ENCODE assay signal across 10 mouse cellular contexts in genomic region chr10:109136763-109137732, GRCm38 (mm10).
DNase-seq lines count a peak whose midpoint lies in the region; ATAC-seq and TF ChIP-seq lines count a peak whose summit lies in the region.
"Had no signal": no experiment of that assay in that cellular context is flagged by ENCODE, and none has a peak within 500 bp of the region (broad histone marks: within the 10 kb centered on the region; RNA-seq: fewer than 3 reads in every experiment).

No protein-coding gene starts in this region.

- peak overlapping the region; percentile 27; the same call in 1 of the 2 replicates for H3K4me2 ChIP-seq in hindbrain, postnatal 0 days (ENCODE audit: low read depth, low read length)
- peak overlapping the region; percentile 60 for H3K4me2 ChIP-seq in heart, embryonic 13.5 days
- H3K4me2 ChIP-seq in forebrain, embryonic 14.5 days (ENCODE audit: low read length) = no peak overlapping the region
- H3K4me2 ChIP-seq: embryonic facial prominence, embryonic 15.5 days; liver, embryonic 13.5 days had no signal

- no peaks in the 10 kb centered on the region for H3K9me3 ChIP-seq in hindbrain, postnatal 0 days (ENCODE audit: low read length)
- H3K9me3 ChIP-seq in hindbrain, embryonic 10.5 days = no peaks in the 10 kb centered on the region
- no peaks in the 10 kb centered on the region for H3K9me3 ChIP-seq in heart, embryonic 13.5 days
- H3K9me3 ChIP-seq in forebrain, embryonic 14.5 days (replicated peaks; ENCODE audit: control insufficient read depth, low read length) = no peaks in the 10 kb centered on the region
- H3K9me3 ChIP-seq in forebrain, embryonic 10.5 days = no peaks in the 10 kb centered on the region
- H3K9me3 ChIP-seq: embryonic facial prominence, embryonic 15.5 days; liver, embryonic 13.5 days had no signal

- TF ChIP-seq CTCF in hindbrain, postnatal 0 days (IDR thresholded peaks at IDR 0.05; ENCODE audit: low read depth) = no peak

- WGBS in hindbrain, postnatal 0 days = 64% methylated on average over 3 of the region's 3 CpGs
- 72% methylated on average over 3 of the region's 3 CpGs for WGBS in hindbrain, embryonic 10.5 days
- 54% methylated on average over 3 of the region's 3 CpGs for WGBS in heart, embryonic 13.5 days
- 80% methylated on average over 3 of the region's 3 CpGs for whole genome bisulfite sequencing in forebrain, embryonic 14.5 days
- WGBS in forebrain, embryonic 10.5 days = 82% methylated on average over 3 of the region's 3 CpGs

- no peak for ATAC-seq in hindbrain, postnatal 0 days
- no peak for ATAC-seq in heart, embryonic 13.5 days (ENCODE audit: extremely low read depth, insufficient number of reproducible peaks, low FRiP score, low TSS enrichment)
- no peak for ATAC-seq in forebrain, embryonic 14.5 days

- H3K4me1 ChIP-seq in hindbrain, postnatal 0 days (ENCODE audit: insufficient read depth, low read length) = no peaks in the 10 kb centered on the region
- H3K4me1 ChIP-seq in hindbrain, embryonic 10.5 days (replicated peaks) = no peaks in the 10 kb centered on the region
- no peaks in the 10 kb centered on the region for H3K4me1 ChIP-seq in heart, embryonic 13.5 days
- no peaks in the 10 kb centered on the region for H3K4me1 ChIP-seq in forebrain, embryonic 14.5 days (ENCODE audit: control insufficient read depth, insufficient read depth, low read length)
- no peaks in the 10 kb centered on the region for H3K4me1 ChIP-seq in forebrain, embryonic 10.5 days
- H3K4me1 ChIP-seq: embryonic facial prominence, embryonic 15.5 days; liver, embryonic 13.5 days had no signal

- H3K9ac ChIP-seq in hindbrain, postnatal 0 days (replicated peaks; ENCODE audit: low read length) = no peak overlapping the region
- H3K9ac ChIP-seq in heart, embryonic 13.5 days = peak overlapping the region; percentile 16; the same call in 1 of the 2 replicates
- H3K9ac ChIP-seq in forebrain, embryonic 14.5 days (ENCODE audit: low read length) = no peak overlapping the region
- H3K9ac ChIP-seq: embryonic facial prominence, embryonic 15.5 days; liver, embryonic 13.5 days had no signal

- H3K27ac ChIP-seq in hindbrain, postnatal 0 days = no peak overlapping the region
- H3K27ac ChIP-seq in hindbrain, embryonic 10.5 days = no peak overlapping the region
- H3K27ac ChIP-seq in heart, embryonic 13.5 days (replicated peaks) = no peak overlapping the region
- no peak overlapping the region for H3K27ac ChIP-seq in forebrain, embryonic 14.5 days (ENCODE audit: low read depth, low read length)
- no peak overlapping the region for H3K27ac ChIP-seq in forebrain, embryonic 10.5 days
- H3K27ac ChIP-seq: embryonic facial prominence, embryonic 15.5 days; liver, embryonic 13.5 days had no signal

- H3K4me3 ChIP-seq in hindbrain, postnatal 0 days (ENCODE audit: low read length) = no peak overlapping the region
- H3K4me3 ChIP-seq in hindbrain, embryonic 10.5 days = no peak overlapping the region
- peak overlapping the region; percentile 31 for H3K4me3 ChIP-seq in heart, embryonic 13.5 days
- H3K4me3 ChIP-seq in forebrain, embryonic 14.5 days (ENCODE audit: low read depth, low read length) = no peak overlapping the region
- no peak overlapping the region for H3K4me3 ChIP-seq in forebrain, embryonic 10.5 days
- H3K4me3 ChIP-seq: embryonic facial prominence, embryonic 15.5 days; liver, embryonic 13.5 days had no signal

- no peaks in the 10 kb centered on the region for H3K36me3 ChIP-seq in hindbrain, postnatal 0 days (ENCODE audit: insufficient read depth, low read length)
- H3K36me3 ChIP-seq in hindbrain, embryonic 10.5 days = no peaks in the 10 kb centered on the region
- no peaks in the 10 kb centered on the region for H3K36me3 ChIP-seq in heart, embryonic 13.5 days
- H3K36me3 ChIP-seq in forebrain, embryonic 14.5 days (ENCODE audit: control insufficient read depth, insufficient read depth, low read length) = no peaks in the 10 kb centered on the region
- no peaks in the 10 kb centered on the region for H3K36me3 ChIP-seq in forebrain, embryonic 10.5 days (replicated peaks)
- H3K36me3 ChIP-seq: embryonic facial prominence, embryonic 15.5 days; liver, embryonic 13.5 days had no signal

- DNase-seq in hindbrain, postnatal 0 days (ENCODE audit: low spot score) = no peak
- no peak for DNase-seq in hindbrain, embryonic 10.5 days (ENCODE audit: low spot score)
- peak; percentile 70 for DNase-seq in 3T3-L1 (ENCODE audit: low read depth, low spot score)
- DNase-seq in A20 (ENCODE audit: low read depth, low spot score) = peak; percentile 48
- DNase-seq in forebrain, embryonic 14.5 days (ENCODE audit: low spot score) = no peak
- DNase-seq in forebrain, embryonic 10.5 days (ENCODE audit: extremely low spot score, low spot score) = no peak
- DNase-seq: kidney, adult 11 months; liver, embryonic 13.5 days had no signal

- no peaks in the 10 kb centered on the region for H3K27me3 ChIP-seq in hindbrain, postnatal 0 days (ENCODE audit: insufficient read depth, low read length)
- H3K27me3 ChIP-seq in hindbrain, embryonic 10.5 days (ENCODE audit: insufficient read depth, poor library complexity, severe bottlenecking) = no peaks in the 10 kb centered on the region
- H3K27me3 ChIP-seq in heart, embryonic 13.5 days (replicated peaks) = no peaks in the 10 kb centered on the region
- H3K27me3 ChIP-seq in forebrain, embryonic 14.5 days (replicated peaks; ENCODE audit: control insufficient read depth, insufficient read depth, low read length) = no peaks in the 10 kb centered on the region
- no peaks in the 10 kb centered on the region for H3K27me3 ChIP-seq in forebrain, embryonic 10.5 days (ENCODE audit: poor library complexity, severe bottlenecking)
- H3K27me3 ChIP-seq: embryonic facial prominence, embryonic 15.5 days; liver, embryonic 13.5 days had no signal

Comparison
In these comparisons a context has a peak if more than half of its experiments do, and no peak if none do; other contexts are left out.
1. DNase-seq: peak in 3T3-L1 (single experiment) and A20 (single experiment); none in hindbrain, postnatal 0 days (single experiment), hindbrain, embryonic 10.5 days (single experiment), forebrain, embryonic 14.5 days (single experiment) and forebrain, embryonic 10.5 days (single experiment).